Mouse (Mus musculus) cerebellum, postnatal 25 days (tissue): Measurements from ENCODE around the gene Sun1.
A peak's percentile ranks its signal among the peaks of the same experiment; 100 is the strongest.

Experiments
- DNase-seq, 2 experiments: peaks; one replicate each; pipeline ENCODE4 v3.0.0; 2021; ENCODE audit warnings: mixed read lengths in 2 of 2

Gene Sun1

DNA sequence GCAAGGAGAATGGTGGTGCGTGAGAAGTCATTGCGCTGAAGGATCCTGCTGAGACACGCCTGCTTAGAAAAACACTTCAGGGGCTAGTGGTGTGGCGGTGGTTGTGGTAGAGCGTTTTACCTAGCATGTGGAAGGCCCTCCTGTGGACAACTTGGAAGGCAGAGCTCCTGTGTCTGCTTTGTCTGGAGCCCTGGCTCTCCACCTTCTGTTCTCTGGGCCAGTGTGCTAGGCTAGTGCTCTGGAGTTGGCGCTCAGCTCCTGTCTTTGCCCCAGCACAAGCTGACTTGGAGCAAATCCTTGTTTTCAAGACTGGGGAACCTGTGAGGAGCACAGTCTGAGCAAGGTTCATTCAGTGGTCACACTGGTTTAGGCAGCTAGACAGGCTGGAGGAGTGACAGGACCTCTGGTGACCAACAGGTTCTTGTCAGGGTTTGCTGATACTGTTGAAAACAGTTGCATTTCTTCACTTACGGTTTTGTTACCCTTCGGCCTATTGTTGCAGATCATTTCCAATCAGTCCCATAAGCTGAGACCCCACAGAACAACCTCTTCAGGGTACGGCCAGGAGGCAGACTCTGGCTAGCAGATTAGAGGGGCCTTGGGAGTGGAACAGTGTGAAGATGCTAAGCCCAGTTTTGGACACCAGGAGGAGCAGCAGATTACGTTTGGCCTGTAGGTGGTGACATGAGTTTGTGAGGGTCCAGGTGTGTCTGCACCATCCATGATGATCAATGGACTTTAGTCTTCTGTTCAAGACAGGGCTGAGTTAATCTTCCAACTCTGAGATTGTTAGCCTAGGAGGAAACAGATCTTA, 8.6 kb downstream of the Sun1 start:
- DNase-seq, result peak; percentile 66 to 76

- DNase-seq, result no peak
Measured at GRCm38 (mm10) chr5:139209685-139210026, 9.2 kb downstream of the Sun1 start.

GRCm38 (mm10) chr5:139211737-139212385, 11.4 kb downstream of the Sun1 start:
- DNase-seq, result peak; percentile 30 to 54

GRCm38 (mm10) chr5:139214298-139214697, 13.9 kb downstream of the Sun1 start:
- DNase-seq, result no peak

- no peak for DNase-seq
Measured at GRCm38 (mm10) chr5:139215184-139215583, 14.7 kb downstream of the Sun1 start.

- DNase-seq, result no peak
Measured at GRCm38 (mm10) chr5:139216121-139216520, 15.7 kb downstream of the Sun1 start.

DNA sequence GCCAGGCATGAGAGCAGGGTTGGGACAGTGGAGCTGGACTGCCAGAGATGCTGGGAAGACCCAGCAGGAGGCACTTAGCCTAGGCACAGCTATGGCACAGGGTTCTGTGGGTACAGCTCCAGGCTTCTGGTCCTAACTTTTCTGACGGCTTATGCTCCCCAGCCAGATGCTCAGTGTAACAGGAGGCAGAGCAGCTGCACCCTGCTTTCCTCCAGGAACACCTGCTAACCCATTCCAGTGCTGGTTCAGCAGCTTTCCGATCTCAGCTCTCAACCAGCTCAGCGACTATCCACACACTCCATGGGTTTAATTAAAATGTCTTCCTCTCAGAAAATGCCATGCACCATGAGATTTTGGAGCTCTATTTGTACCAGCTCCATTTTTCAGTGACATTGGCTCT, 16.3 kb downstream of the Sun1 start:
- no peak for DNase-seq

- no peak for DNase-seq
Measured at GRCm38 (mm10) chr5:139220006-139220515, 19.6 kb downstream of the Sun1 start.

DNA sequence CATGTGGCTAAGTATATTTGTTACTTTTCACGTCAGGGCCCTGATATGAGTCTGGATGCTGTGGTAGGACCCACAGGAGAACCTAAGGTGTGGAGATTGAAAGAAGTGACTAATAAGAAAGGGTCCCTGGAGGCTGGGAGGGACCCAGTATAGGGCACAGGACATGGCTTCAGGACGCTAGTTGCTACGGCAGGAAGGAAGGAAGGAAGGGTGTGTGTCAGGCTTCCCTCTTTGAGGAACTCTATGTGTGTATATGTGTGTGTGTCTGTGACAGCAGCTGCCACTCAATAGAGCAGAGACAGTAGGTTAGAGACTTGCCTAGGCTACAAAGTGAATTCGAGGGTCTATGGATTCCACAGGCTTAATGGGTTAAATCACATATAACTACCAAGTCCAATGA, 20.2 kb downstream of the Sun1 start:
- DNase-seq, result no peak

GRCm38 (mm10) chr5:139223331-139223730, 22.9 kb downstream of the Sun1 start:
- DNase-seq, result no peak

DNA sequence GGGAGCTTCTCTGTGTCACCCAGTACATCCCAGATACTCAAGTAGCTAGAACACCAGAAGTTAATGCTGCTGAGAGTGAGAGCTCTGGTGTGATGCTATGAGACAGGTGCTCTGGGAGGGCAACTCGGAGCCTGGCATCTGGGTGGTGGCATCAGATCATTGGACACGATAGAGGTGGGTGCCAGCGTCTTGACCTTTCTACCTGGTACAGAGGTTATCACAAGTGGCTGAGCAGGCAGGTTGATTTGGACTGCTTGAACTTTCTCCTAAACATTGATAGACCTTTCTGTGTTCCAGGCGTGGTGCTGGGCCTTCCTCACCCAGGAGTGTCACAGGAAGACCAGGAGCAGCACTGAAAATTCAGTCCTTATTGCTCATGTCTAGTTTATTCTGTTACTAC, 26.8 kb downstream of the Sun1 start:
- no peak for DNase-seq

GRCm38 (mm10) chr5:139227645-139228044, 27.2 kb downstream of the Sun1 start:
- DNase-seq, result no peak

- DNase-seq, result no peak
Measured at GRCm38 (mm10) chr5:139228318-139228717, 27.9 kb downstream of the Sun1 start.

GRCm38 (mm10) chr5:139229716-139230115, 29.3 kb downstream of the Sun1 start:
- no peak for DNase-seq

DNA sequence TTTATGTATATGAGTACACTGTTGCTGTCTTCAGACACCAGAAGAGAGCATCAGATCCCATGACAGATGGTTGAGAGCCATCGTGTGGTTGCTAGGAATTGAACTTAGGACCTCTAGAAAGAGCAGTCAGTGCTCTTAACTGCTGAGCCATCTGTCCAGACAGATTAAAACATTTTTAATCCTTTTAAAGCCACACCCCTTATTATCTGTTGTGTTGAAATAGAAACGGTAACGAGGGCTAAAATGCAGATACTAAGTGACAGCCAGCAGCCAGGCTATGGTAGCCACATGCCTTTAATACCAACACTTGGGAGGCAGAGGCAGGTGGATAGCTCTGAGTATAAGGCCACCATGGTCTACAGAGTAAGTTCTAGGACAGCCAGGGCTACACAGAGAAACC, 31.6 kb downstream of the Sun1 start:
- no peak for DNase-seq

GRCm38 (mm10) chr5:139234423-139234822, 34.0 kb downstream of the Sun1 start:
- DNase-seq, result no peak

- no peak for DNase-seq
Measured at GRCm38 (mm10) chr5:139237436-139237835, 37.0 kb downstream of the Sun1 start.

DNA sequence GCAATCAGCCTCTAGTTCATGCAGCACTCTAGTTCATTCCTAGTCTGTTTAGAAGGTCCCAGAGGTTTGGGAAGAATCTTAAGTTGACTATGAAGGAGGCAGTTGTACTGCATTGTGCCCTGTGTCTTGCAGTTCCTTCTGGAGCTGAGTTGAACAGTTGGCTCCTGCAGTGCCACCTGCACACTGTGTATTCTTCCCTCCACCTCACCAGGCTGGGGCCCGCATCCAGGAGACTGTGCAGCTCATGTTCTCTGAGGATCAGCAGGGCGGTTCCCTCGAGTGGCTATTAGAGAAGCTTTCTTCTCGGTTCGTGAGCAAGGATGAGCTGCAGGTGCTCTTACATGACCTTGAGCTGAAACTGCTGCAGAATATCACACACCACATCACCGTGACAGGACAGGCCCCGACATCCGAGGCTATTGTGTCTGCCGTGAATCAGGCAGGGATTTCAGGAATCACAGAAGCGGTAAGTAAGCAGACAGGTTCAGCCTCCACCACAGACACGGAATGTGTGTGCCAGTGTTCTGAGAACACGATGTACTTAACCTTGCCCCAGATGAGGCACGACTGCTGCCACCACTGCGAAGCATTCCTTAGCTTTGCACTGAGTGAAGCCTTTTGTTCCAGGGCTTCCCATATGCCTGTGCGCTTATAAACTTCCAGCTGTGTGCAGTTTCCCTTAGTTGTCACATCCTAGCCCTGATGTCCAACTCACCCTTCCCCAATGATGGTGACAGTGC, 40.8 kb downstream of the Sun1 start:
- no peak for DNase-seq

DNA sequence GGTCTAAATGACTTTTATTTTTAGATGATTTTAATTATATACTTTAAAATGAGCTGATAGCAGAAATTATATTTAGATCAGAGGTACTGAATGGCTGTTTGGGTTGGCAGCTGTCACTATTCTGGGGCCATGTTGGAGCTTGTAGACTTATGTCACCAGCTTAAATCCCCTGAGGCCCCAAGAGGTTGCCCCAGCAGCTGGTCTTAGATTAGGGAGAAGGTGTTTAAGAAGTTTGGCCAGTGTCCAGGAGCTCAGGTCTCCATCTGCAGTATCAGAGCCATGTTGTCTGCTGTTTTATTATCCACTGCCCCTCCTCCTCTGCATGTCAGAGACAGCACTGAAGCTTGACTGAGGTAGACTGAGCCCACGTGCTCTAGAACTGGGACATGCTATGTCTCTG, 42.9 kb downstream of the Sun1 start:
- DNase-seq, result no peak

GRCm38 (mm10) chr5:139247767-139248166, 47.3 kb downstream of the Sun1 start:
- DNase-seq, result no peak

DNA sequence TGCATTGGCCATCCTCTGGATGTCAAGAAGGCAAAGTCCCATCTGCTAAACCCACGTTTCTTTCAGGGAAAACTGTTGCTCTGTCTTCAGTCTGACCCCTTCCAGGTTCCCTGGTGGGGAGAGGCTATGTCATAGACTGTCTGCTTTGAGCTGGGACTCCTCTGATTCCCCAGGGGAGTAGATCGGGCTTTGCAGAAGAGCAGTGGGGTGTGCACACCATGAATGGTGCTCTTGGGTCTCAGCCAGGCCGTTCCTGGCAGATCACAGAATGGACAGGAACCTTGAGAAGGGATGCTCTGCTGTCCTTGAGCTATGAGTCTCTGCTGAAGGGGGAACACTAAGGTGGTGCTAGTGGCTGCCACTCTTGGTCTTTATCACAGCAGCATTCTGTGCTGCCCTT, 48.4 kb downstream of the Sun1 start:
- DNase-seq, result no peak

GRCm38 (mm10) chr5:139251279-139251678, 50.8 kb downstream of the Sun1 start:
- DNase-seq, result no peak

- no peak for DNase-seq
Measured at GRCm38 (mm10) chr5:139251736-139252080, 51.3 kb downstream of the Sun1 start.
